Mouse (Mus musculus) midbrain, embryonic 13.5 days (tissue): ENCODE results near the gene Gm48551. TPM values are rescaled to one million over a fixed set of nuclear protein-coding genes. Genes with fewer than 3 reads are reported as not detected.

Source experiments
- ATAC-seq: fragments of 200-750 bp; cut with Nextera tagmentation; 2 replicates; pipeline ENCODE4 v1.8.0; 2017; ENCODE audit warnings: mild to moderate bottlenecking, moderate TSS enrichment, moderate library complexity
- H3K27ac ChIP-seq: fragments of 300-500 bp; sonication (generic); 2 replicates; pipeline ENCODE4 v1.5.1; 2015; ENCODE audit warnings: inconsistent platforms, mild to moderate bottlenecking, moderate library complexity
- H3K27me3 ChIP-seq: fragments of 300-500 bp; sonication (generic); 2 replicates; pipeline ENCODE4 v1.6.1; 2015; ENCODE audit warnings: mild to moderate bottlenecking, inconsistent platforms
- H3K36me3 ChIP-seq: fragments of 300-500 bp; sonication (generic); 2 replicates; pipeline ENCODE4 v1.6.1; 2015; ENCODE audit warnings: mild to moderate bottlenecking, inconsistent platforms
- H3K4me1 ChIP-seq: fragments of 300-500 bp; sonication (generic); replicated peaks from 2 replicates; pipeline ENCODE4 v1.6.1; 2015; ENCODE audit warnings: inconsistent platforms
- H3K4me2 ChIP-seq: fragments of 300-500 bp; sonication (generic); replicated peaks from 2 replicates; pipeline ENCODE4 v1.6.1; 2015; ENCODE audit warnings: moderate library complexity, mild to moderate bottlenecking, inconsistent platforms
- H3K4me3 ChIP-seq: fragments of 300-500 bp; sonication (generic); replicated peaks from 2 replicates; pipeline ENCODE4 v1.5.1; 2015; ENCODE audit warnings: mild to moderate bottlenecking, inconsistent platforms
- H3K9ac ChIP-seq: fragments of 300-500 bp; sonication (generic); replicated peaks from 2 replicates; pipeline ENCODE4 v1.6.1; 2015; ENCODE audit warnings: mild to moderate bottlenecking, inconsistent platforms
- H3K9me3 ChIP-seq: fragments of 300-500 bp; sonication (generic); 2 replicates; pipeline ENCODE4 v1.6.1; 2016; ENCODE audit warnings: mild to moderate bottlenecking, inconsistent platforms
- WGBS: fragments of 180-500 bp; shearing (Covaris S2); methylation state at CpG from one replicate; pipeline ENCODE4 v1.1.7; 2015; 5-methylcytosine and 5-hydroxymethylcytosine counted together
- polyA plus RNA-seq: library from polyadenylated mRNA; unstranded; fragments of >200 nt; fragmentation: Nextera tagmentation; extraction: Ambion mirVana; gene quantifications from 2 replicates; pipeline ENCODE4 v1.2.1, GENCODE M21; 2015

Gene Gm48551
- polyA plus RNA-seq, 1 experiment from 2014 or later, result 7.2 TPM

DNA sequence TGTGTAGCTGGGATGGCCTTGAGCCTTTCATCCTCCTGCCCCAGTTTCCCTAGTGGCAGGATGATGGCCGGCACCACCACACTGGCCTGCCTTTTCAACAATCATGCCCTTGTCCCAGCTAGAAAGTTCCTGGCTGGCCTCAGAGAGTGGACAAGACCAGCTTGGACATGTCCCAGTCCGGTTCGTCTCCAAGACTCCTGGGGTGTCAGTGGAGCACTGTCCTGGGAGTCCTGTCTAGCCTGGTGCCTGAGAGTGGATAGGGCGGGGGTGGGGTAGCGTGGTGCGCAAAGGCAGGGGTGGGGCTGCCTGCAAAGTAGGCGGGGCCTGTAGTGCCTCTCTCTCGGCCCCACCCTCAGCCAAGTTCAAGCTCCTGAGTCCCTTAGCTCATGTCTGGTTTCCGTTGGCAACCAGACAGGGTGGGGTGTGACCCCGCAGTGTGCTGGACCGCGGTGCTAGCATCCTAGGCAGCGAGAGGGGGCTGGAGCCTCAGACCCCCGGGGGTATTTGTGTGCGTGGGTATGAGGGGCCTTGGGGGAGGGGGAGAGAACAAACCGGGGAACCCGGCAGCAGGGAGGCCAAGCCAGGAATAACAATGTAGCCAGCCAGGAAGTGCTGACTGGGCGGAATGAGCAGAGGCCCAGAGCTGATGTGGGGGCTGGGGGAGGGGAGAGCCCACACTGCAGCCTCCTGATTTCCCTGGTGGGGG lies 17.4 kb downstream of the Gm48551 start:
- peaks cover 22% of the 10 kb centered on the region for H3K27me3 ChIP-seq
- WGBS, result 6% methylated on average over 18 of the region's 18 CpGs
- peak overlapping the region; percentile 14 for H3K4me3 ChIP-seq
- ATAC-seq, result peak; percentile 72
- peak overlapping the region; percentile 34 for H3K4me2 ChIP-seq
- H3K36me3 ChIP-seq, result peaks cover 41% of the 10 kb centered on the region
- peak overlapping the region; percentile 82 for H3K27ac ChIP-seq
- H3K9ac ChIP-seq, result peak overlapping the region; percentile 42
- no peaks in the 10 kb centered on the region for H3K9me3 ChIP-seq
- H3K4me1 ChIP-seq, result peaks cover 63% of the 10 kb centered on the region

DNA sequence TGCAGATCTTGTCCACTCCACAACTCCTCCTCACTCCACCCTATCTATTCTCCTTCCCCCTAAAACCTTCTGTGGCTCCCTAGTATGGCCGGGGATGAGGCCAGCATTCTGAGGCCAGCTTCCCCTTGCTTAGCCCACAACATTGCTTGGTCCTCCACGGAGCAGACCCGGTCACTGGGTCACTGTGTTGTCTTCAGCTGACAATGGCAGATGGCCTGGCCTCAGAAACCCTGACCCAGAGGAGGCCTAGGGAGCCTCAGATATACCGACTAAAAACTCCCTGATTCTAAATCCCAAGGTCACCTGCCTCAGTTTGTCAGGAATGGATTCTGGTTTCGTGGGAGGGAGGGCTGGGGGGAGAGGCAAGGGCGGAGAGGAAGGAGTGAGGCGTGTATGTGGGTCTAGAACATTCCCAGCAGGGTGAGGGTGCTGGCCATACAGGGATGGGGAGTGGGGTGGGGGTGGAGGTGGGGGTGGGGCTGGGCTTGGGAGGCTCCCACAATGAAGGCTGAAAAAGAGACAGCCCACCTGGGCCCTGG lies 18.0 kb downstream of the Gm48551 start:
- Histone ChIP-seq H3K4me1 (peaks cover 66% of the 10 kb centered on the region), H3K27ac (peak overlapping the region; percentile 82), H3K9ac (peak overlapping the region; percentile 42), H3K4me2 (peak overlapping the region; percentile 34), H3K27me3 (peaks cover 28% of the 10 kb centered on the region), H3K4me3 (peak overlapping the region; percentile 14; the same call in 1 of the 2 replicates), H3K36me3 (peaks cover 47% of the 10 kb centered on the region), H3K9me3 (no peaks in the 10 kb centered on the region)
- 14% methylated on average over 6 of the region's 7 CpGs for WGBS
- no peak; the same call in 1 of the 2 replicates for ATAC-seq

- H3K4me2 ChIP-seq, result peak overlapping the region; percentile 19; the same call in 1 of the 2 replicates
- H3K36me3 ChIP-seq, result peaks cover 58% of the 10 kb centered on the region
- H3K4me1 ChIP-seq, result peaks cover 75% of the 10 kb centered on the region
- no peak overlapping the region for H3K4me3 ChIP-seq
- no peaks in the 10 kb centered on the region for H3K9me3 ChIP-seq
- no peak overlapping the region for H3K9ac ChIP-seq
- 40% methylated on average over 10 of the region's 10 CpGs for WGBS
- peaks cover 41% of the 10 kb centered on the region for H3K27me3 ChIP-seq
- peak overlapping the region; percentile 82 for H3K27ac ChIP-seq
- ATAC-seq, result no peak
Observed at GRCm38 (mm10) chr10:81403511-81403910, 19.2 kb downstream of the Gm48551 start.

DNA sequence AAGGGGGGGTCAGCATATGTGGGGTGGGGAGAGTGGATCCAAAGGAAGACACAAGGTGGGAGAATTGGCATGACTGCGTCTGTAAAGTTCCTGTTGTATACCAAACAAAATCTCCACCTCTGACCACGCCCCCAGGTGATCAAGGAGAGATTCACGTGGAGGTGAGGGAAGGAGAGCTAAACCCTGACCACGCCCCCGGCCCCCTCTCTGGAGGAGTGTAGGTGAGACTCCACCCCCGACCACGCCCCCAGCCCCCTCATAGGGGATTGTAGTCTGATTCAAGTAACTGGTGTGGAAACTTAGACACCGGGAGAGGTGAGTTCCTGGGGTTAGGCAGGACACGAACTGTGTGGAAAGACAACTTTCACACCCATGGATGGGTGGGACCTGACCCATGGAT lies 19.8 kb downstream of the Gm48551 start:
- 20% methylated on average over 9 of the region's 9 CpGs for WGBS
- Histone ChIP-seq H3K36me3 (peaks cover 58% of the 10 kb centered on the region), H3K4me3 (no peak overlapping the region), H3K4me1 (peaks cover 79% of the 10 kb centered on the region), H3K9ac (no peak overlapping the region), H3K27ac (peak overlapping the region; percentile 44; the same call in 1 of the 2 replicates), H3K9me3 (no peaks in the 10 kb centered on the region), H3K27me3 (peaks cover 46% of the 10 kb centered on the region), H3K4me2 (no peak overlapping the region)
- ATAC-seq, result no peak

DNA sequence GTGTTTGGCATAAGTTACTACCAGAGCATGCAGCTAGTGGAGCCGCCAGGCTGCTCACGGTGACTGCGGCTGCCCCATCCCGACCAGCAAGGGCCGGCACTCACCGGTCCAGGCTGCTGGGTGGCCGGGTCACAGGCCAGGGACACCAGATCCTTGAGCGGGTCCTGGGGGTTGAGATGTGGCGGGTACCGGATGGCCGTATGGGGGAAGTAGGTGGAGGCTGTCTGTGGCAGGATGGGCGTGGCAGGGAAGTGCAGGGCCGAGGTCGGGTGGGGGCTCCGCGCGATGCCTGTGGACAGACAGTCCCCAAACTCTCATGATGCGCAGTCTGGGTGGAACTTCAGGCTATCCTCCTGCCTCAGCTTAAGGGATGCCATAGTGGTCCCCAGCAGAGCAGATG lies 20.5 kb downstream of the Gm48551 start:
- Histone ChIP-seq H3K9me3 (no peaks in the 10 kb centered on the region), H3K36me3 (peaks cover 53% of the 10 kb centered on the region), H3K27ac (no peak overlapping the region), H3K9ac (no peak overlapping the region), H3K4me2 (no peak overlapping the region), H3K27me3 (peaks cover 48% of the 10 kb centered on the region), H3K4me3 (no peak overlapping the region), H3K4me1 (peaks cover 80% of the 10 kb centered on the region)
- WGBS, result 63% methylated on average over 18 of the region's 18 CpGs
- ATAC-seq, result no peak

- Histone ChIP-seq H3K27me3 (peaks cover 48% of the 10 kb centered on the region), H3K9me3 (no peaks in the 10 kb centered on the region), H3K4me3 (no peak overlapping the region), H3K4me1 (peaks cover 78% of the 10 kb centered on the region), H3K27ac (no peak overlapping the region), H3K9ac (no peak overlapping the region), H3K36me3 (peaks cover 44% of the 10 kb centered on the region), H3K4me2 (no peak overlapping the region)
- WGBS, result 46% methylated on average over 13 of the region's 13 CpGs
- no peak for ATAC-seq
Observed at GRCm38 (mm10) chr10:81405588-81406201, 21.4 kb downstream of the Gm48551 start.

GRCm38 (mm10) chr10:81406504-81407440 lies 22.5 kb downstream of the Gm48551 start:
- Histone ChIP-seq H3K4me1 (peaks cover 77% of the 10 kb centered on the region), H3K27ac (0 out of 2 replicates have a peak overlapping the region, but pooled peaks have one; percentile 5), H3K4me3 (no peak overlapping the region; the same call in 1 of the 2 replicates), H3K9ac (peak overlapping the region; percentile 39; the same call in 1 of the 2 replicates), H3K36me3 (peaks cover 44% of the 10 kb centered on the region), H3K27me3 (peaks cover 48% of the 10 kb centered on the region), H3K4me2 (peak overlapping the region; percentile 33), H3K9me3 (no peaks in the 10 kb centered on the region)
- no peak for ATAC-seq
- 27% methylated on average over 24 of the region's 24 CpGs for WGBS

DNA sequence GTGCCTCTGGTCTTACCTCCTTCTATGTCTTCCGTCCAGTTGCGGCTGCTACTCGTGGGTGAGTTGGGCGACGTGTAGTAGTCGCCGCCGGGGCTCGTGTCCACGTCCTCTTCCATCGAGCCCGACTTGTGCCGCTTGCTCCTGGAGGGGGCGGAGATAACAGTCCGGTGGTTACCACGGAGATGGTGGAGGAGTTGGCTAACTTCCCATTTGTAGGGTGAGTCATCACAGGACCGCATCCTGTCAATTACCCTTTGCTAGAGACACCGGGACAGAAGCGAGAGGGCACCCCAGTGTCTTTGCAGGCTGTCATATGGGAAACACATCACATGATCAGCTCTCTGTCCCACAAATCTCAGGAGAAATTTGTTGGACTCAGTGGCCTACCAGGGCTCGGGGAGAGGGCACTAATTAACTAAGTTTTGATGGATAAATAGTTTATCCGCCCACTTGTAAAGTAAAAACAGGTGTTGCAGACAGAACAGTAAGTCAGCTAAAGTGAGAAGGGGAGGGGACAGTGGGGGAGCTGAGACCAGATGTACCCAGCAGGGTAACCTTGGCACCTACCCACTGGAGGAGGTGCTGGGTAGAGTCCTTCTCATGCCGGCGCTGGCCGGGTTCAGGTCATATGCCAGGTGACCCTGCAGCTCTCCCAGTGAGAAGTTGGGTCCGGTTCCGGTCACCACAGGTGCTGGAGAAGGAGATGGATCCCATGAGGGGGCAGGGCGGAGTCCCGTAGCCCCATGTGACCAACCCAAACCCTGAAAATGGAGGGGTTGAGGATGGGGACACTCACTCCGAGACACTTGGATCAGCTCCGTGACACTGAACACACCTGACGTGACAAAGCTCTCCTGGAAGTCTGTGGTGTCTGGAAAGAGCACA lies 23.5 kb downstream of the Gm48551 start:
- no peak for ATAC-seq
- 28% methylated on average over 31 of the region's 31 CpGs for WGBS
- Histone ChIP-seq H3K4me3 (no peak overlapping the region; the same call in 1 of the 2 replicates), H3K4me2 (peak overlapping the region; percentile 33), H3K9me3 (no peaks in the 10 kb centered on the region), H3K36me3 (peaks cover 44% of the 10 kb centered on the region), H3K9ac (peak overlapping the region; percentile 39; the same call in 1 of the 2 replicates), H3K27me3 (peaks cover 48% of the 10 kb centered on the region), H3K27ac (0 out of 2 replicates have a peak overlapping the region, but pooled peaks have one; percentile 5), H3K4me1 (peaks cover 77% of the 10 kb centered on the region)

DNA sequence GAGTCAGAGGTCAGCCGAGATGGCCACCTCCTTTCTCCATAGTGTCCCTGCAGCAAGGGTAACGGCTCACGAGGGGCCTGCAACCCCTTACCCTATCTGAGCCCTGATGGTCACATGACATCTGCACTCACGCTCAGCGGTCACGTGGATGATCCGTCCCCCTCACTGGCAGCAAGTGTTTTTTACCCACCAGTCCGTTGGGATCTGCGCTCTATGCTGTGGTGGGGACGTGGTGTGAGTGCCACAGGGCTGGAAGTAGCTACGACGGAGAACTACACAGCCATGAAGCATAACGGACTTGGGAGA lies 24.1 kb downstream of the Gm48551 start:
- peaks cover 77% of the 10 kb centered on the region for H3K4me1 ChIP-seq
- 48% methylated on average over 13 of the region's 13 CpGs for WGBS

GRCm38 (mm10) chr10:81408871-81409291 lies 24.6 kb downstream of the Gm48551 start:
- Histone ChIP-seq H3K4me3 (no peak overlapping the region), H3K4me2 (no peak overlapping the region), H3K27ac (no peak overlapping the region), H3K9me3 (no peaks in the 10 kb centered on the region), H3K27me3 (peaks cover 46% of the 10 kb centered on the region), H3K9ac (no peak overlapping the region), H3K36me3 (peaks cover 42% of the 10 kb centered on the region), H3K4me1 (peaks cover 78% of the 10 kb centered on the region)
- 21% methylated on average over 9 of the region's 9 CpGs for WGBS
- peak; percentile 34; the same call in 1 of the 2 replicates for ATAC-seq

More for the DNA sequence above, 24.1 kb downstream of the Gm48551 start:
- ATAC-seq, result no peak
- H3K9me3 ChIP-seq, result no peaks in the 10 kb centered on the region
- no peak overlapping the region for H3K4me3 ChIP-seq
- peaks cover 44% of the 10 kb centered on the region for H3K36me3 ChIP-seq
- H3K27me3 ChIP-seq, result peaks cover 48% of the 10 kb centered on the region
- H3K9ac ChIP-seq, result 0 out of 2 replicates have a peak overlapping the region, but pooled peaks have one; percentile 6
- H3K4me2 ChIP-seq, result no peak overlapping the region
- no peak overlapping the region for H3K27ac ChIP-seq
